Mouse (Mus musculus) liver, embryonic 15.5 days (tissue): Measurements from ENCODE around the gene Rab6b. TPM values are rescaled to one million over a fixed set of nuclear protein-coding genes. Genes with fewer than 3 reads are reported as not detected.

ENCODE experiments used
- ATAC-seq: fragments of 200-750 bp; cut with Nextera tagmentation; 2 replicates; pipeline ENCODE4 v1.8.0; 2017; ENCODE audit warnings: moderate number of reproducible peaks, mild to moderate bottlenecking, moderate library complexity; ENCODE audit not compliant: insufficient read depth
- H3K27ac ChIP-seq: fragments of 300-500 bp; sonication (generic); replicated peaks from 2 replicates; pipeline ENCODE4 v1.5.1; 2015; ENCODE audit warnings: mild to moderate bottlenecking, inconsistent platforms
- H3K27me3 ChIP-seq: fragments of 300-500 bp; sonication (generic); 2 replicates; pipeline ENCODE4 v1.6.1; 2015; ENCODE audit warnings: mild to moderate bottlenecking, inconsistent platforms
- H3K36me3 ChIP-seq: fragments of 300-500 bp; sonication (generic); replicated peaks from 2 replicates; pipeline ENCODE4 v1.6.1; 2015; ENCODE audit warnings: moderate library complexity, mild to moderate bottlenecking, inconsistent platforms
- H3K4me1 ChIP-seq: fragments of 300-500 bp; sonication (generic); replicated peaks from 2 replicates; pipeline ENCODE4 v1.6.1; 2015; ENCODE audit warnings: inconsistent platforms
- H3K4me2 ChIP-seq: fragments of 300-500 bp; sonication (generic); 2 replicates; pipeline ENCODE4 v1.6.1; 2015; ENCODE audit warnings: moderate library complexity, mild to moderate bottlenecking, inconsistent platforms
- H3K4me3 ChIP-seq: fragments of 300-500 bp; sonication (generic); replicated peaks from 2 replicates; pipeline ENCODE4 v1.5.1; 2015; ENCODE audit warnings: mild to moderate bottlenecking, inconsistent platforms
- H3K9ac ChIP-seq: fragments of 300-500 bp; sonication (generic); 2 replicates; pipeline ENCODE4 v1.6.1; 2015; ENCODE audit warnings: moderate library complexity, mild to moderate bottlenecking, inconsistent platforms
- H3K9me3 ChIP-seq: fragments of 300-500 bp; sonication (generic); replicated peaks from 2 replicates; pipeline ENCODE4 v1.6.1; 2016; ENCODE audit warnings: inconsistent platforms
- whole genome bisulfite sequencing: fragments of 180-500 bp; shearing (Covaris S2); methylation state at CpG from one replicate; pipeline ENCODE4 v1.1.7; 2015; ENCODE audit warnings: mixed read lengths; ENCODE audit not compliant: insufficient replicate concordance; 5-methylcytosine and 5-hydroxymethylcytosine counted together
- polyA plus RNA-seq: library from polyadenylated mRNA; unstranded; fragments of >200 nt; fragmentation: Nextera tagmentation; extraction: Ambion mirVana; gene quantifications from 2 replicates; pipeline ENCODE4 v1.2.1, GENCODE M21; 2015

The Rab6b gene
- polyA plus RNA-seq, 1 experiment from 2014 or later: 0.18 TPM

GRCm38 (mm10) chr9:103174771-103175519 is 63.4 kb downstream of the Rab6b start:
- no peaks in the 10 kb centered on the region for H3K27me3 ChIP-seq
- no peaks in the 10 kb centered on the region; the same call in 1 of the 2 replicates for H3K4me1 ChIP-seq
- H3K36me3 ChIP-seq: no peaks in the 10 kb centered on the region
- H3K4me2 ChIP-seq: no peak overlapping the region
- no peak overlapping the region for H3K27ac ChIP-seq
- no peak overlapping the region for H3K9ac ChIP-seq
- ATAC-seq: no peak
- H3K4me3 ChIP-seq: no peak overlapping the region
- H3K9me3 ChIP-seq: no peaks in the 10 kb centered on the region
- WGBS: 44% methylated on average over 6 of the region's 6 CpGs

- no peak overlapping the region for H3K9ac ChIP-seq
- H3K4me2 ChIP-seq: no peak overlapping the region
- H3K27me3 ChIP-seq: no peaks in the 10 kb centered on the region
- H3K4me3 ChIP-seq: no peak overlapping the region
- no peak overlapping the region for H3K27ac ChIP-seq
- peaks cover 7% of the 10 kb centered on the region for H3K4me1 ChIP-seq
- no peaks in the 10 kb centered on the region for H3K36me3 ChIP-seq
- ATAC-seq: no peak
- WGBS: 74% methylated on average over 7 of the region's 7 CpGs
- H3K9me3 ChIP-seq: no peaks in the 10 kb centered on the region
These were observed 64.1 kb downstream of the Rab6b start for GRCm38 (mm10) chr9:103175692-103176091.

- Histone ChIP-seq H3K4me3 (peak overlapping the region; percentile 55), H3K9me3 (no peaks in the 10 kb centered on the region), H3K36me3 (no peaks in the 10 kb centered on the region), H3K27me3 (no peaks in the 10 kb centered on the region), H3K9ac (no peak overlapping the region), H3K27ac (no peak overlapping the region), H3K4me2 (peak overlapping the region; percentile 78), H3K4me1 (peaks cover 13% of the 10 kb centered on the region)
- 0 out of 2 replicates have a peak, but pooled peaks have one; percentile 27 for ATAC-seq
- WGBS: 55% methylated on average over 3 of the region's 3 CpGs
These were observed 68.7 kb downstream of the Rab6b start for GRCm38 (mm10) chr9:103180303-103180702.

- H3K27ac ChIP-seq: no peak overlapping the region
- H3K9ac ChIP-seq: peak overlapping the region; percentile 49; the same call in 1 of the 2 replicates
- peaks cover 13% of the 10 kb centered on the region for H3K4me1 ChIP-seq
- peak overlapping the region; percentile 55 for H3K4me3 ChIP-seq
- WGBS: 1% methylated on average over 20 of the region's 20 CpGs
- peak; percentile 82 for ATAC-seq
- no peaks in the 10 kb centered on the region for H3K27me3 ChIP-seq
- no peaks in the 10 kb centered on the region for H3K9me3 ChIP-seq
- peak overlapping the region; percentile 78 for H3K4me2 ChIP-seq
- H3K36me3 ChIP-seq: no peaks in the 10 kb centered on the region
These were observed 69.4 kb downstream of the Rab6b start for GRCm38 (mm10) chr9:103180807-103181565.

- H3K4me3 ChIP-seq: no peak overlapping the region
- no peaks in the 10 kb centered on the region for H3K36me3 ChIP-seq
- no peak overlapping the region for H3K27ac ChIP-seq
- peaks cover 13% of the 10 kb centered on the region for H3K4me1 ChIP-seq
- no peak overlapping the region for H3K4me2 ChIP-seq
- no peaks in the 10 kb centered on the region for H3K27me3 ChIP-seq
- whole genome bisulfite sequencing: 77% methylated on average over 8 of the region's 8 CpGs
- no peaks in the 10 kb centered on the region for H3K9me3 ChIP-seq
- H3K9ac ChIP-seq: no peak overlapping the region
- ATAC-seq: no peak
These were observed 70.3 kb downstream of the Rab6b start for GRCm38 (mm10) chr9:103181886-103182285.

- WGBS: 65% methylated on average over 4 of the region's 4 CpGs
These were observed 73.3 kb downstream of the Rab6b start for GRCm38 (mm10) chr9:103184855-103185254.

GRCm38 (mm10) chr9:103185946-103186345 is 74.4 kb downstream of the Rab6b start:
- Histone ChIP-seq H3K4me3 (no peak overlapping the region), H3K4me2 (no peak overlapping the region), H3K9me3 (no peaks in the 10 kb centered on the region), H3K27me3 (no peaks in the 10 kb centered on the region), H3K4me1 (peaks cover 3% of the 10 kb centered on the region), H3K36me3 (peaks cover 28% of the 10 kb centered on the region), H3K9ac (no peak overlapping the region), H3K27ac (no peak overlapping the region)
- no peak for ATAC-seq
- WGBS: 71% methylated on average over 8 of the region's 8 CpGs

More at GRCm38 (mm10) chr9:103184855-103185254, 73.3 kb downstream of the Rab6b start:
- Histone ChIP-seq H3K4me2 (no peak overlapping the region), H3K9ac (no peak overlapping the region), H3K27ac (no peak overlapping the region), H3K9me3 (no peaks in the 10 kb centered on the region), H3K4me3 (no peak overlapping the region), H3K36me3 (peaks cover 17% of the 10 kb centered on the region), H3K27me3 (no peaks in the 10 kb centered on the region), H3K4me1 (peaks cover 13% of the 10 kb centered on the region)
- ATAC-seq: no peak

- no peak for ATAC-seq
- no peak overlapping the region for H3K27ac ChIP-seq
- no peaks in the 10 kb centered on the region for H3K27me3 ChIP-seq
- H3K4me3 ChIP-seq: no peak overlapping the region
- no peak overlapping the region for H3K9ac ChIP-seq
- H3K9me3 ChIP-seq: no peaks in the 10 kb centered on the region
- H3K36me3 ChIP-seq: peaks cover 34% of the 10 kb centered on the region
- 66% methylated on average over 9 of the region's 9 CpGs for WGBS
- H3K4me1 ChIP-seq: no peaks in the 10 kb centered on the region
- no peak overlapping the region for H3K4me2 ChIP-seq
These were observed 75.2 kb downstream of the Rab6b start for GRCm38 (mm10) chr9:103186747-103187146.

- Histone ChIP-seq H3K27ac (no peak overlapping the region), H3K27me3 (no peaks in the 10 kb centered on the region), H3K36me3 (peaks cover 47% of the 10 kb centered on the region), H3K9ac (no peak overlapping the region), H3K4me3 (no peak overlapping the region), H3K4me1 (no peaks in the 10 kb centered on the region), H3K4me2 (no peak overlapping the region), H3K9me3 (no peaks in the 10 kb centered on the region)
- ATAC-seq: no peak
- WGBS: 80% methylated on average over 4 of the region's 4 CpGs
These were observed 76.8 kb downstream of the Rab6b start for GRCm38 (mm10) chr9:103188416-103188815.

- peak within 1 kb of the TSS; percentile 75 for H3K4me2 ChIP-seq
- H3K4me1 ChIP-seq: peaks cover 21% of the 10 kb centered on the region
- peaks cover 20% of the 10 kb centered on the region for H3K36me3 ChIP-seq
- peak within 1 kb of the TSS; percentile 78 for H3K9ac ChIP-seq
- no peaks in the 10 kb centered on the region for H3K27me3 ChIP-seq
- peak within 1 kb of the TSS; percentile 67 for H3K27ac ChIP-seq
- under 1% methylated on average over 45 of the region's 45 CpGs for WGBS
- peak within 1 kb of the TSS; percentile 84 for H3K4me3 ChIP-seq
- ATAC-seq: peak; percentile 94
- no peaks in the 10 kb centered on the region for H3K9me3 ChIP-seq
These were observed 90.1 kb downstream of the Rab6b start, which contains the start of gene Srprb for GRCm38 (mm10) chr9:103201561-103202260. Gene Srprb (minus strand): TSS chr9:103202137.

GRCm38 (mm10) chr9:103205786-103206185 is 94.2 kb downstream of the Rab6b start:
- peaks cover 21% of the 10 kb centered on the region for H3K4me1 ChIP-seq
- no peaks in the 10 kb centered on the region for H3K9me3 ChIP-seq
- no peak overlapping the region; the same call in 1 of the 2 replicates for H3K4me2 ChIP-seq
- H3K36me3 ChIP-seq: no peaks in the 10 kb centered on the region
- H3K9ac ChIP-seq: no peak overlapping the region
- H3K27ac ChIP-seq: peak overlapping the region; percentile 38
- no peaks in the 10 kb centered on the region for H3K27me3 ChIP-seq
- ATAC-seq: no peak
- H3K4me3 ChIP-seq: no peak overlapping the region
- 67% methylated on average over 5 of the region's 5 CpGs for WGBS
